Mouse (Mus musculus) embryonic facial prominence, embryonic 13.5 days (tissue): ENCODE results near the gene Crtam. TPM values are rescaled to one million over a fixed set of nuclear protein-coding genes. Genes with fewer than 3 reads are reported as not detected.

Experiments used
- ATAC-seq: fragments of 200-750 bp; cut with Nextera tagmentation; 2 replicates; pipeline ENCODE4 v1.8.0; 2017; ENCODE audit warnings: low read depth; ENCODE audit not compliant: insufficient number of reproducible peaks, insufficient read depth, low FRiP score, low TSS enrichment
- H3K27ac ChIP-seq: fragments of 300-500 bp; sonication (generic); 2 replicates; pipeline ENCODE4 v1.5.1; 2015; ENCODE audit warnings: moderate library complexity, mild to moderate bottlenecking, inconsistent platforms
- H3K27me3 ChIP-seq: fragments of 300-500 bp; sonication (generic); 2 replicates; pipeline ENCODE4 v1.6.1; 2015; ENCODE audit warnings: mild to moderate bottlenecking, inconsistent platforms
- H3K36me3 ChIP-seq: fragments of 300-500 bp; sonication (generic); 2 replicates; pipeline ENCODE4 v1.6.1; 2015; ENCODE audit warnings: mild to moderate bottlenecking, inconsistent platforms
- H3K4me1 ChIP-seq: fragments of 300-500 bp; sonication (generic); 2 replicates; pipeline ENCODE4 v1.6.1; 2015; ENCODE audit warnings: inconsistent platforms
- H3K4me2 ChIP-seq: fragments of 300-500 bp; sonication (generic); 2 replicates; pipeline ENCODE4 v1.6.1; 2015; ENCODE audit warnings: moderate library complexity, mild to moderate bottlenecking, inconsistent platforms
- H3K4me3 ChIP-seq: fragments of 300-500 bp; sonication (generic); 2 replicates; pipeline ENCODE4 v1.5.1; 2015; ENCODE audit warnings: mild to moderate bottlenecking, inconsistent platforms
- H3K9ac ChIP-seq: fragments of 300-500 bp; sonication (generic); 2 replicates; pipeline ENCODE4 v1.6.1; 2015; ENCODE audit warnings: mild to moderate bottlenecking, inconsistent platforms
- H3K9me3 ChIP-seq: fragments of 300-500 bp; sonication (generic); 2 replicates; pipeline ENCODE4 v1.6.1; 2016; ENCODE audit warnings: inconsistent platforms
- WGBS: fragments of 180-500 bp; shearing (Covaris S2); methylation state at CpG from one replicate; pipeline ENCODE4 v1.1.7; 2015; ENCODE audit warnings: mixed read lengths; 5-methylcytosine and 5-hydroxymethylcytosine counted together
- polyA plus RNA-seq: library from polyadenylated mRNA; unstranded; fragments of >200 nt; fragmentation: Nextera tagmentation; extraction: Ambion mirVana; gene quantifications from 2 replicates; pipeline ENCODE4 v1.2.1, GENCODE M21; 2015

Crtam gene
- polyA plus RNA-seq, 1 experiment from 2014 or later: 0.17 TPM

- no peaks in the 10 kb centered on the region for H3K9me3 ChIP-seq
- peaks cover 12% of the 10 kb centered on the region for H3K4me1 ChIP-seq
- H3K9ac ChIP-seq: no peak overlapping the region
- 0 out of 2 replicates have a peak, but pooled peaks have one; percentile 10 for ATAC-seq
- WGBS: 36% methylated on average over 9 of the region's 9 CpGs
- H3K4me3 ChIP-seq: no peak overlapping the region
- no peak overlapping the region for H3K4me2 ChIP-seq
- H3K36me3 ChIP-seq: no peaks in the 10 kb centered on the region
- no peaks in the 10 kb centered on the region for H3K27me3 ChIP-seq
- peak overlapping the region; percentile 82 for H3K27ac ChIP-seq
Observed at GRCm38 (mm10) chr9:41038150-41038664, 33.8 kb upstream of the Crtam start.

- Histone ChIP-seq H3K4me3 (no peak overlapping the region), H3K4me2 (peak overlapping the region; percentile 30), H3K27ac (peak overlapping the region; percentile 66), H3K9ac (peak overlapping the region; percentile 6; the same call in 1 of the 2 replicates), H3K9me3 (no peaks in the 10 kb centered on the region), H3K27me3 (no peaks in the 10 kb centered on the region), H3K4me1 (peaks cover 18% of the 10 kb centered on the region), H3K36me3 (no peaks in the 10 kb centered on the region)
- ATAC-seq: no peak
- 16% methylated on average over 18 of the region's 18 CpGs for WGBS
Observed at GRCm38 (mm10) chr9:41031590-41032489, 27.4 kb upstream of the Crtam start.

DNA sequence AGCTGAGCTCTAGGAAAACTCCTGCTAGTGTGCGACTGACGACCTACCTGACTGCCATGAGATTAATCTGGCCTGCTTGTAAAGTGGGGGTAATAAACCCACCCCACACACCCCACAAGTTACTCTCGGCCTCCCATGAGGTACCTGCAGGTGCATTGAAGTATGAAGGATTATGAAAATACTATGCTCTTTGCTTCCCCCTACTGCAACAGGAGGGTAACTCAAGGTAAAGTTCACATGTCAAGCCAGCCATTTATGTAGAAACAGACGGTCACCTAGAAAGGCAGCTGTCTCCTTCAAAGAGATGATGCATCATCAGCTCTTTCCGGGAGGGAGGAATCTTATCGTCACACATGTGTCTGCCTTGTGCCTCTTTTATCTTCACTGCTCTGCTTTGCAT, 25.4 kb upstream of the Crtam start:
- ATAC-seq: no peak
- 76% methylated on average over 6 of the region's 6 CpGs for WGBS
- peaks cover 18% of the 10 kb centered on the region for H3K4me1 ChIP-seq

GRCm38 (mm10) chr9:41028470-41028869, 24.0 kb upstream of the Crtam start:
- ATAC-seq: no peak
- Histone ChIP-seq H3K27me3 (no peaks in the 10 kb centered on the region), H3K4me2 (no peak overlapping the region), H3K4me3 (no peak overlapping the region), H3K27ac (no peak overlapping the region), H3K36me3 (no peaks in the 10 kb centered on the region), H3K9ac (no peak overlapping the region), H3K9me3 (no peaks in the 10 kb centered on the region), H3K4me1 (peaks cover 18% of the 10 kb centered on the region)
- WGBS: 49% methylated on average over 5 of the region's 5 CpGs

More for the DNA sequence above, 25.4 kb upstream of the Crtam start:
- no peaks in the 10 kb centered on the region for H3K27me3 ChIP-seq
- no peak overlapping the region for H3K27ac ChIP-seq
- no peak overlapping the region for H3K4me2 ChIP-seq
- no peaks in the 10 kb centered on the region for H3K9me3 ChIP-seq
- no peak overlapping the region for H3K9ac ChIP-seq
- no peak overlapping the region for H3K4me3 ChIP-seq
- H3K36me3 ChIP-seq: no peaks in the 10 kb centered on the region

GRCm38 (mm10) chr9:41021690-41022089, 17.3 kb upstream of the Crtam start:
- Histone ChIP-seq H3K4me1 (no peaks in the 10 kb centered on the region), H3K4me2 (no peak overlapping the region), H3K27me3 (no peaks in the 10 kb centered on the region), H3K27ac (no peak overlapping the region), H3K36me3 (peaks cover 6% of the 10 kb centered on the region; the same call in 1 of the 2 replicates), H3K9ac (no peak overlapping the region), H3K9me3 (no peaks in the 10 kb centered on the region), H3K4me3 (no peak overlapping the region)
- WGBS: 69% methylated on average over 3 of the region's 3 CpGs
- ATAC-seq: no peak

DNA sequence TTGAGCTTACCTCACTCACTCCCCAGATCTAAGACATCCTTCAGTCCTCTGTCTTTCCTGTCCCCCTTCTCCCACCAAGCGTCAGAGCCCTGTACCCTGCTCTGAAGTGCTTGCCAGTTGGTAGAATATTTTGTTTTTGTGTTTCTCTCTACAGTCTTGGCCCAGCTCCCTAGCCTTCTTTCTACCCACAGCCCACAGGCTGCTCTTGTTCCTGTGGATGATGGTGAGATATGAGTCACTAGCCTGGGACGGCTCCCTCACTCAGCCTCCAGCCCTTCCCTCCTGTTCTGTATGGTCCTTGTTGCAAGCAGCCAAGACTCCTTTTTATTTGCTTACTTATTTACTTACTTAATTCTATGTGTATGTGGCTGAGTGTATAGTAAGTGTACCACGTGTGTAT, 16.1 kb upstream of the Crtam start:
- ATAC-seq: no peak
- WGBS: 84% methylated on average over 3 of the region's 3 CpGs
- Histone ChIP-seq H3K9me3 (no peaks in the 10 kb centered on the region), H3K4me2 (no peak overlapping the region), H3K27ac (no peak overlapping the region), H3K4me3 (no peak overlapping the region), H3K27me3 (no peaks in the 10 kb centered on the region), H3K9ac (no peak overlapping the region), H3K36me3 (peaks cover 6% of the 10 kb centered on the region; the same call in 1 of the 2 replicates), H3K4me1 (no peaks in the 10 kb centered on the region)

- no peaks in the 10 kb centered on the region for H3K27me3 ChIP-seq
- no peak overlapping the region for H3K4me3 ChIP-seq
- no peak overlapping the region for H3K9ac ChIP-seq
- H3K27ac ChIP-seq: no peak overlapping the region
- 0 out of 2 replicates have a peak, but pooled peaks cover 4% of the 10 kb centered on the region for H3K4me1 ChIP-seq
- H3K36me3 ChIP-seq: no peaks in the 10 kb centered on the region
- 35% methylated on average over 4 of the region's 4 CpGs for whole genome bisulfite sequencing
- H3K4me2 ChIP-seq: no peak overlapping the region
- H3K9me3 ChIP-seq: no peaks in the 10 kb centered on the region
- no peak for ATAC-seq
Observed at GRCm38 (mm10) chr9:41014512-41014911, 10.1 kb upstream of the Crtam start.

GRCm38 (mm10) chr9:41012456-41012855, 8.0 kb upstream of the Crtam start:
- no peak overlapping the region for H3K4me2 ChIP-seq
- no peak overlapping the region for H3K9ac ChIP-seq
- ATAC-seq: no peak
- H3K27ac ChIP-seq: no peak overlapping the region
- no peaks in the 10 kb centered on the region for H3K36me3 ChIP-seq
- no peaks in the 10 kb centered on the region for H3K27me3 ChIP-seq
- H3K4me1 ChIP-seq: 0 out of 2 replicates have a peak, but pooled peaks cover 4% of the 10 kb centered on the region
- WGBS: 86% methylated on average over 5 of the region's 5 CpGs
- no peak overlapping the region for H3K4me3 ChIP-seq
- no peaks in the 10 kb centered on the region for H3K9me3 ChIP-seq

DNA sequence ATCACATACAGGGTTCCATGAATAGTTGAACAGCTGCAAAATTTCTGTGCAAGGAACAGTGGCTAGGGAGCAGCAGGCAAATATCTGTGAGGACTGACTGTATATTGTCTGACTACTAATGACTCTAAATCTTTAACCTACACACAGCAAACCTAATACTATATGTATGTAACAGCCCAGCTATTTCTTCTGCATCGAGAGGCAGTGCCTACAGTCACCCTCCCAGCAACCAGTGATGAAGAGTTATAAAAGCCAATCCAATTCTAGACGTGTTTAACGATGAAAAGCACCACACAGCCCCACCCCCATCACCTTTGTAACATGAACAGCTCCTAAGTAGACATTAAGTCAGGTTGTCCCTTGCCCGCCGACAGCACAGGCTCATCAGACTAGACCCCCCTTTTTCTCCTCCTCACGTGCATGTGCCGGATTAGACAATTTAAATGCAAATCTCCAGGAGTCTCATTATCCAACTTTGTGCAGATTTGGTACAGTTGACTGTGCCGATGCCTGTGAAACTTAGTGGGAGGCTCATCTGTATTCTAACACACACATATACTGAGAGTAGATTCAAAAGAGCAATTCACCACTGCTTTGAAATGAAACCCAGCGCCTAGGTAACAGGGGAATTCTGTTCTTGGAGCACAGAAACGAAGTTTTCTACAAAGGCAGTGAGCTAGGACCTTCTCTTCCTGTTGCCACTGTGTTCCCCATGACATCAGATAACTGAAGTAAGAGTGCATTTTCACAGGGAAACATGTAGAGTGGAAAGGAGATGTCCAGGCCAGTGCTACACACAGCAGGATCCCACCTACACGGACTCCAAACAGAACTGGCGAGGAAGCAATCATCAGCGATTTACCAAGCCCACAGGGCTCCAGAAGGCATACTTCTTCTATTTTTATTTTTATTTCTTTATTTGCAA, 7.3 kb upstream of the Crtam start:
- H3K27me3 ChIP-seq: no peaks in the 10 kb centered on the region
- no peaks in the 10 kb centered on the region for H3K36me3 ChIP-seq
- H3K4me3 ChIP-seq: no peak overlapping the region
- 0 out of 2 replicates have a peak, but pooled peaks cover 4% of the 10 kb centered on the region for H3K4me1 ChIP-seq
- no peak for ATAC-seq
- WGBS: 65% methylated on average over 13 of the region's 13 CpGs
- no peak overlapping the region for H3K9ac ChIP-seq
- no peak overlapping the region for H3K4me2 ChIP-seq
- no peaks in the 10 kb centered on the region for H3K9me3 ChIP-seq
- H3K27ac ChIP-seq: no peak overlapping the region

DNA sequence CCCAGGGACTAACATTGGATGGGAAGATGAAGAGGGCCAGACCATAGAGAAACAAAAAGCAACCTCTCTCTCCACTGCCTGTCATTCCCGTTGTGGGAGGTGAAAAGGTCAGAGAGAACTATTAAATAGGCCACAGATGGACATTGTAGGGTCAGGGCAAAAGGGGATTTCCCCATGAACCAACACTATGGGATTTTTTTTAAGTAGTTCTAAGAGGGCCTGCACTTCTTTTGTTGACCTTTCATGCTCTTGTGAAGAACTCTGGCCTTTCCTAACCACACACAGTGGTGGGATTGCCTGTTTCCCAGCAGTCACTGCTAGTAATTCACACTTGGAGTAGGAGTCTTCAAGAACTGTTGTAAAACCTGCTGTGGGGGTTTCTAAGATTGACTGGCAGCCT, 3.4 kb upstream of the Crtam start:
- H3K4me1 ChIP-seq: 0 out of 2 replicates have a peak, but pooled peaks cover 4% of the 10 kb centered on the region
- no peaks in the 10 kb centered on the region for H3K36me3 ChIP-seq
- no peak for ATAC-seq
- no peak overlapping the region for H3K4me3 ChIP-seq
- H3K4me2 ChIP-seq: no peak overlapping the region
- no peak overlapping the region for H3K9ac ChIP-seq
- WGBS: 13% methylated on average over 1 of the region's 1 CpGs
- H3K9me3 ChIP-seq: no peaks in the 10 kb centered on the region
- H3K27ac ChIP-seq: no peak overlapping the region
- H3K27me3 ChIP-seq: no peaks in the 10 kb centered on the region

- Histone ChIP-seq H3K4me2 (no peak overlapping the region), H3K36me3 (no peaks in the 10 kb centered on the region), H3K9me3 (no peaks in the 10 kb centered on the region), H3K9ac (no peak overlapping the region), H3K27ac (no peak overlapping the region), H3K27me3 (no peaks in the 10 kb centered on the region), H3K4me3 (no peak overlapping the region), H3K4me1 (peaks cover 6% of the 10 kb centered on the region; the same call in 1 of the 2 replicates)
- 88% methylated on average over 7 of the region's 7 CpGs for WGBS
- ATAC-seq: no peak
Observed at GRCm38 (mm10) chr9:40997116-40997779, 7.2 kb downstream of the Crtam start.
